Mouse (Mus musculus): ENCODE results near the gene Ccdc159. TPM values are rescaled to one million over a fixed set of nuclear protein-coding genes. Genes with fewer than 3 reads are reported as not detected.

The Ccdc159 gene
- total RNA-seq, 1 experiment = 1.9 TPM

GRCm38 (mm10) chr9:21918035-21918592, 9.2 kb upstream of the Ccdc159 start, which contains the start of gene Rab3d:
Gene Rab3d (minus strand): TSS chr9:21918192.
- H3K9ac ChIP-seq (ENCODE audit: insufficient read depth, low read depth, low read length, poor library complexity, severe bottlenecking) = peak within 1 kb of the TSS; percentile 56
- peak; percentile 98 for DNase-seq (ENCODE audit: low read depth, low spot score)
- H3K4me1 ChIP-seq (ENCODE audit: control insufficient read depth in 2 of 2, insufficient read depth in 2 of 2, low read length in 2 of 2, poor library complexity in 1 of 2) = no peaks in the 10 kb centered on the region; a peak in 1 of 4 replicates
- in situ Hi-C loops (cut with MboI; ENCODE audit: low sequenced_read_pairs in 2 of 2, unreplicated experiment in 2 of 2) = no loop called here
- no peak within 1 kb of the TSS for H3K27ac ChIP-seq (ENCODE audit: insufficient read depth, low read depth, low read length, poor library complexity, severe bottlenecking)
- peaks cover 11% of the 10 kb centered on the region; the same call in 1 of the 2 replicates for H3K36me3 ChIP-seq (ENCODE audit: control insufficient read depth, insufficient read depth, low read length, poor library complexity, severe bottlenecking)
- H3K9me3 ChIP-seq (ENCODE audit: control insufficient read depth, insufficient read depth, low read depth, low read length) = no peaks in the 10 kb centered on the region
- peak within 1 kb of the TSS; percentile 69 to 94 for H3K4me3 ChIP-seq (ENCODE audit: insufficient read depth in 1 of 2, low read depth in 1 of 2, low read length in 2 of 2, poor library complexity in 1 of 2, severe bottlenecking in 1 of 2)
- TF ChIP-seq MAFK (IDR thresholded peaks at IDR 0.05; ENCODE audit: insufficient read depth, low read depth, low read length) = no peak
- no peak for TF ChIP-seq CHD2 (IDR thresholded peaks at IDR 0.05; ENCODE audit: low read depth, low read length)
- TF ChIP-seq ZC3H11A (IDR thresholded peaks at IDR 0.05; ENCODE audit: borderline replicate concordance, low read depth, low read length) = no peak
- no peak for TF ChIP-seq ZNF384 (IDR thresholded peaks at IDR 0.05; ENCODE audit: low read depth, low read length)
- TF ChIP-seq HCFC1 (IDR thresholded peaks at IDR 0.05; ENCODE audit: borderline replicate concordance, insufficient read depth, low read length) = no peak

- peaks cover 0 to 2% of the 10 kb centered on the region in 2 experiments; a peak in 2 of 4 replicates for H3K4me1 ChIP-seq (ENCODE audit: control insufficient read depth in 2 of 2, insufficient read depth in 2 of 2, low read length in 2 of 2, poor library complexity in 1 of 2)
- in situ Hi-C loops (cut with MboI; ENCODE audit: low sequenced_read_pairs in 2 of 2, unreplicated experiment in 2 of 2) = no loop called here
- no peak overlapping the region for H3K9ac ChIP-seq (ENCODE audit: insufficient read depth, low read depth, low read length, poor library complexity, severe bottlenecking)
- peaks cover 12% of the 10 kb centered on the region; the same call in 1 of the 2 replicates for H3K36me3 ChIP-seq (ENCODE audit: control insufficient read depth, insufficient read depth, low read length, poor library complexity, severe bottlenecking)
- H3K4me3 ChIP-seq (ENCODE audit: insufficient read depth in 1 of 2, low read depth in 1 of 2, low read length in 2 of 2, poor library complexity in 1 of 2, severe bottlenecking in 1 of 2) = peak overlapping the region in 1 of 2 experiments; percentile 35; a peak in 2 of 4 replicates
- no peak overlapping the region for H3K27ac ChIP-seq (ENCODE audit: insufficient read depth, low read depth, low read length, poor library complexity, severe bottlenecking)
- no peak for TF ChIP-seq HCFC1 (IDR thresholded peaks at IDR 0.05; ENCODE audit: borderline replicate concordance, insufficient read depth, low read length)
- TF ChIP-seq ZNF384 (IDR thresholded peaks at IDR 0.05; ENCODE audit: low read depth, low read length) = no peak
- TF ChIP-seq ZC3H11A (IDR thresholded peaks at IDR 0.05; ENCODE audit: borderline replicate concordance, low read depth, low read length) = no peak
- no peak for TF ChIP-seq MAFK (IDR thresholded peaks at IDR 0.05; ENCODE audit: insufficient read depth, low read depth, low read length)
- no peak for TF ChIP-seq CHD2 (IDR thresholded peaks at IDR 0.05; ENCODE audit: low read depth, low read length)
- DNase-seq (ENCODE audit: low read depth, low spot score) = no peak
- no peaks in the 10 kb centered on the region for H3K9me3 ChIP-seq (ENCODE audit: control insufficient read depth, insufficient read depth, low read depth, low read length)
These were observed 8.4 kb upstream of the Ccdc159 start for GRCm38 (mm10) chr9:21918692-21919384.

GRCm38 (mm10) chr9:21923036-21923435, 4.2 kb upstream of the Ccdc159 start:
- Histone ChIP-seq H3K36me3 (ENCODE audit: control insufficient read depth, insufficient read depth, low read length, poor library complexity, severe bottlenecking) (peaks cover 14% of the 10 kb centered on the region; the same call in 1 of the 2 replicates), H3K27ac (ENCODE audit: insufficient read depth, low read depth, low read length, poor library complexity, severe bottlenecking) (no peak overlapping the region), H3K9me3 (ENCODE audit: control insufficient read depth, insufficient read depth, low read depth, low read length) (no peaks in the 10 kb centered on the region), H3K4me3 (ENCODE audit: insufficient read depth in 1 of 2, low read depth in 1 of 2, low read length in 2 of 2, poor library complexity in 1 of 2, severe bottlenecking in 1 of 2) (no peak overlapping the region), H3K4me1 (ENCODE audit: control insufficient read depth in 2 of 2, insufficient read depth in 2 of 2, low read length in 2 of 2, poor library complexity in 1 of 2) (peaks cover 0 to 7% of the 10 kb centered on the region in 2 experiments; a peak in 2 of 4 replicates), H3K9ac (ENCODE audit: insufficient read depth, low read depth, low read length, poor library complexity, severe bottlenecking) (no peak overlapping the region)
- no peak for TF ChIP-seq HCFC1 (IDR thresholded peaks at IDR 0.05; ENCODE audit: borderline replicate concordance, insufficient read depth, low read length)
- DNase-seq (ENCODE audit: low read depth, low spot score) = no peak
- in situ Hi-C loops (cut with MboI; ENCODE audit: low sequenced_read_pairs in 2 of 2, unreplicated experiment in 2 of 2) = no loop called here

- no peak for DNase-seq (ENCODE audit: low read depth, low spot score)
These were observed 3.7 kb upstream of the Ccdc159 start for GRCm38 (mm10) chr9:21923490-21924098.

More at GRCm38 (mm10) chr9:21923490-21924098, 3.7 kb upstream of the Ccdc159 start:
- Histone ChIP-seq H3K9ac (ENCODE audit: insufficient read depth, low read depth, low read length, poor library complexity, severe bottlenecking) (no peak overlapping the region), H3K9me3 (ENCODE audit: control insufficient read depth, insufficient read depth, low read depth, low read length) (no peaks in the 10 kb centered on the region), H3K4me1 (ENCODE audit: control insufficient read depth in 2 of 2, insufficient read depth in 2 of 2, low read length in 2 of 2, poor library complexity in 1 of 2) (peaks cover 0 to 7% of the 10 kb centered on the region in 2 experiments; a peak in 2 of 4 replicates), H3K27ac (ENCODE audit: insufficient read depth, low read depth, low read length, poor library complexity, severe bottlenecking) (no peak overlapping the region), H3K4me3 (ENCODE audit: insufficient read depth in 1 of 2, low read depth in 1 of 2, low read length in 2 of 2, poor library complexity in 1 of 2, severe bottlenecking in 1 of 2) (no peak overlapping the region), H3K36me3 (ENCODE audit: control insufficient read depth, insufficient read depth, low read length, poor library complexity, severe bottlenecking) (peaks cover 14% of the 10 kb centered on the region; the same call in 1 of the 2 replicates)
- TF ChIP-seq ZC3H11A (IDR thresholded peaks at IDR 0.05; ENCODE audit: borderline replicate concordance, low read depth, low read length) (no peak), HCFC1 (IDR thresholded peaks at IDR 0.05; ENCODE audit: borderline replicate concordance, insufficient read depth, low read length) (no peak), ZNF384 (IDR thresholded peaks at IDR 0.05; ENCODE audit: low read depth, low read length) (no peak), MAFK (IDR thresholded peaks at IDR 0.05; ENCODE audit: insufficient read depth, low read depth, low read length) (no peak), CHD2 (IDR thresholded peaks at IDR 0.05; ENCODE audit: low read depth, low read length) (no peak)
- in situ Hi-C loops (cut with MboI; ENCODE audit: low sequenced_read_pairs in 2 of 2, unreplicated experiment in 2 of 2) = no loop called here
